Mouse (Mus musculus) CD4-positive, CD25-positive, alpha-beta regulatory T cell (primary cell): ENCODE results near the gene Hmga1. TPM values are rescaled to one million over a fixed set of nuclear protein-coding genes. Genes with fewer than 3 reads are reported as not detected.

Experiments used
- polyA plus RNA-seq: library from polyadenylated mRNA; unstranded; fragments of 100-300 nt; shearing (Covaris generic); gene quantifications from one replicate; pipeline ENCODE4 v1.2.1, GENCODE M21; 2017

Hmga1 gene
- polyA plus RNA-seq = 91.2 TPM

GRCm38 (mm10) chr17:27556315-27557011 lies at the start of gene Hmga1:
Hmga1 (plus strand) TSS chr17:27556497.

GRCm38 (mm10) chr17:27521303-27521702 lies 35.0 kb upstream of the Hmga1 start, which contains the start of gene Grm4:
Grm4 (minus strand) TSS chr17:27521403.

GRCm38 (mm10) chr17:27565163-27565941 lies 9.1 kb downstream of the Hmga1 start, which contains the start of gene AI413582:
AI413582 (minus strand) TSS chr17:27565756.

Other genes with a start within 250 kb of the Hmga1 start
- gene Grm4, start 35.1 kb upstream of the Hmga1 start, polyA plus RNA-seq = 0.11 TPM
- 128 TPM for gene AI413582, start 9.3 kb downstream of the Hmga1 start, polyA plus RNA-seq
- gene Nudt3, start 67.0 kb downstream of the Hmga1 start, polyA plus RNA-seq = 93.1 TPM
- gene RPS10-NUDT3, start 78.7 kb downstream of the Hmga1 start, polyA plus RNA-seq = not detected
- 1,002 TPM for gene Rps10, start 80.2 kb downstream of the Hmga1 start, polyA plus RNA-seq
- 82.9 TPM for gene Pacsin1, start 99.0 kb downstream of the Hmga1 start, polyA plus RNA-seq
- gene Spdef, start 172.5 kb downstream of the Hmga1 start, polyA plus RNA-seq = not detected